Mouse (Mus musculus): Measurements from ENCODE around the gene Padi3. TPM values are rescaled to one million over a fixed set of nuclear protein-coding genes. Genes with fewer than 3 reads are reported as not detected.

Gene Padi3
- polyA plus RNA-seq, 1 experiment, result 1.1 TPM

- TF ChIP-seq FOSL1 (IDR thresholded peaks at IDR 0.05; ENCODE audit: insufficient read depth, low read length, poor library complexity, severe bottlenecking) (no peak), MAX (IDR thresholded peaks at IDR 0.05) (no peak), CEBPB (IDR thresholded peaks at IDR 0.05; ENCODE audit: low read depth) (no peak), CTCF (IDR thresholded peaks at IDR 0.05; ENCODE audit: control insufficient read depth, insufficient read depth, insufficient read length) (no peak), MYOG (IDR thresholded peaks at IDR 0.05; ENCODE audit: control insufficient read depth, extremely low read depth, insufficient read length) (no peak), USF1 (IDR thresholded peaks at IDR 0.05; ENCODE audit: low read depth) (no peak), MYOD1 (IDR thresholded peaks at IDR 0.05; ENCODE audit: control insufficient read depth, insufficient read length, low read depth) (no peak)
- Histone ChIP-seq H3K79me2 (ENCODE audit: control insufficient read depth, insufficient read depth) (no peaks in the 10 kb centered on the region), H3K79me3 (ENCODE audit: low read depth) (no peaks in the 10 kb centered on the region), H3K27me3 (ENCODE audit: control insufficient read depth, insufficient read depth, insufficient read length) (peaks cover 10% of the 10 kb centered on the region), H3K4me3 (ENCODE audit: insufficient read depth, poor library complexity, severe bottlenecking) (no peak within 1 kb of the TSS), H3K36me3 (ENCODE audit: control insufficient read depth, insufficient read depth) (no peaks in the 10 kb centered on the region), H3ac (ENCODE audit: control insufficient read depth, insufficient read length, low read depth) (no peak within 1 kb of the TSS)
Observed at GRCm38 (mm10) chr4:140742543-140742942, 67.9 kb downstream of the Padi3 start, which contains the start of gene Padi6. Padi6 (minus strand) TSS chr4:140742643.

- no peaks in the 10 kb centered on the region for H3K79me2 ChIP-seq (ENCODE audit: control insufficient read depth, insufficient read depth)
- no peaks in the 10 kb centered on the region for H3K79me3 ChIP-seq (ENCODE audit: low read depth)
Observed at GRCm38 (mm10) chr4:140741401-140741800, 69.0 kb downstream of the Padi3 start.

GRCm38 (mm10) chr4:140740655-140741054 is 69.8 kb downstream of the Padi3 start:
- Histone ChIP-seq H3K27me3 (ENCODE audit: control insufficient read depth, insufficient read depth, insufficient read length) (peaks cover 17% of the 10 kb centered on the region), H3K36me3 (ENCODE audit: control insufficient read depth, insufficient read depth) (no peaks in the 10 kb centered on the region), H3K79me2 (ENCODE audit: control insufficient read depth, insufficient read depth) (no peaks in the 10 kb centered on the region), H3ac (ENCODE audit: control insufficient read depth, insufficient read length, low read depth) (no peak overlapping the region), H3K4me3 (ENCODE audit: insufficient read depth, poor library complexity, severe bottlenecking) (no peak overlapping the region), H3K79me3 (ENCODE audit: low read depth) (no peaks in the 10 kb centered on the region)
- TF ChIP-seq MYOG (IDR thresholded peaks at IDR 0.05; ENCODE audit: control insufficient read depth, extremely low read depth, insufficient read length), result no peak
- no peak for TF ChIP-seq MAX (IDR thresholded peaks at IDR 0.05)
- TF ChIP-seq FOSL1 (IDR thresholded peaks at IDR 0.05; ENCODE audit: insufficient read depth, low read length, poor library complexity, severe bottlenecking), result no peak
- TF ChIP-seq CEBPB (IDR thresholded peaks at IDR 0.05; ENCODE audit: low read depth), result no peak
- no peak for TF ChIP-seq CTCF (IDR thresholded peaks at IDR 0.05; ENCODE audit: control insufficient read depth, insufficient read depth, insufficient read length)
- no peak for TF ChIP-seq MYOD1 (IDR thresholded peaks at IDR 0.05; ENCODE audit: control insufficient read depth, insufficient read length, low read depth)
- no peak for TF ChIP-seq USF1 (IDR thresholded peaks at IDR 0.05; ENCODE audit: low read depth)

More at GRCm38 (mm10) chr4:140741401-140741800, 69.0 kb downstream of the Padi3 start:
- no peak for TF ChIP-seq USF1 (IDR thresholded peaks at IDR 0.05; ENCODE audit: low read depth)
- no peak for TF ChIP-seq MYOD1 (IDR thresholded peaks at IDR 0.05; ENCODE audit: control insufficient read depth, insufficient read length, low read depth)
- no peak for TF ChIP-seq MYOG (IDR thresholded peaks at IDR 0.05; ENCODE audit: control insufficient read depth, extremely low read depth, insufficient read length)
- no peak for TF ChIP-seq CEBPB (IDR thresholded peaks at IDR 0.05; ENCODE audit: low read depth)
- TF ChIP-seq MAX (IDR thresholded peaks at IDR 0.05), result no peak
- no peak for TF ChIP-seq CTCF (IDR thresholded peaks at IDR 0.05; ENCODE audit: control insufficient read depth, insufficient read depth, insufficient read length)
- TF ChIP-seq FOSL1 (IDR thresholded peaks at IDR 0.05; ENCODE audit: insufficient read depth, low read length, poor library complexity, severe bottlenecking), result no peak
- H3ac ChIP-seq (ENCODE audit: control insufficient read depth, insufficient read length, low read depth), result no peak overlapping the region
- H3K27me3 ChIP-seq (ENCODE audit: control insufficient read depth, insufficient read depth, insufficient read length), result peaks cover 12% of the 10 kb centered on the region
- H3K4me3 ChIP-seq (ENCODE audit: insufficient read depth, poor library complexity, severe bottlenecking), result no peak overlapping the region
- no peaks in the 10 kb centered on the region for H3K36me3 ChIP-seq (ENCODE audit: control insufficient read depth, insufficient read depth)

Other genes with a start within 250 kb of the Padi3 start
- 27.8 TPM for gene Arhgef10l, start 144.6 kb downstream of the Padi3 start, polyA plus RNA-seq (2012; fragmentation: generic; extraction: Trizol)
- gene Rcc2, start 110.1 kb downstream of the Padi3 start, polyA plus RNA-seq (2012; fragmentation: generic; extraction: Trizol), result 213 TPM
- not detected for gene Padi6, start 68.0 kb downstream of the Padi3 start, polyA plus RNA-seq (2012; fragmentation: generic; extraction: Trizol)
- gene Padi4, start 36.4 kb downstream of the Padi3 start, polyA plus RNA-seq (2012; fragmentation: generic; extraction: Trizol), result 0.02 TPM
- 0.01 TPM for gene Padi1, start 35.1 kb upstream of the Padi3 start, polyA plus RNA-seq (2012; fragmentation: generic; extraction: Trizol)
- 2.1 TPM for gene Padi2, start 95.7 kb upstream of the Padi3 start, polyA plus RNA-seq (2012; fragmentation: generic; extraction: Trizol)
- 370 TPM for gene Sdhb, start 150.6 kb upstream of the Padi3 start, polyA plus RNA-seq (2012; fragmentation: generic; extraction: Trizol)
- gene Atp13a2, start 176.2 kb upstream of the Padi3 start, polyA plus RNA-seq (2012; fragmentation: generic; extraction: Trizol), result 17.1 TPM
- gene Mfap2, start 199.8 kb upstream of the Padi3 start, polyA plus RNA-seq (2012; fragmentation: generic; extraction: Trizol), result 2.0 TPM
- gene Crocc, start 249.9 kb upstream of the Padi3 start, polyA plus RNA-seq (2012; fragmentation: generic; extraction: Trizol), result 6.0 TPM

Measured in C2C12 (cell line).